Mouse (Mus musculus) lung, postnatal 0 days (tissue): ENCODE measurements around the gene Eea1.
"Not testable (repeated sequence)": the region's sequence is repeated elsewhere in the genome, so short reads cannot be mapped to it uniquely, and the experiment has no call there.

ENCODE experiments used
- CTCF ChIP-seq: IDR thresholded peaks from 2 replicates; pipeline ENCODE4 v1.5.1; 2016; ENCODE audit warnings: antibody characterized with exemption, mild to moderate bottlenecking
- EP300 ChIP-seq: IDR thresholded peaks from 2 replicates; pipeline ENCODE4 v1.6.1; 2016; ENCODE audit warnings: antibody characterized with exemption, mild to moderate bottlenecking, control low read depth

DNA sequence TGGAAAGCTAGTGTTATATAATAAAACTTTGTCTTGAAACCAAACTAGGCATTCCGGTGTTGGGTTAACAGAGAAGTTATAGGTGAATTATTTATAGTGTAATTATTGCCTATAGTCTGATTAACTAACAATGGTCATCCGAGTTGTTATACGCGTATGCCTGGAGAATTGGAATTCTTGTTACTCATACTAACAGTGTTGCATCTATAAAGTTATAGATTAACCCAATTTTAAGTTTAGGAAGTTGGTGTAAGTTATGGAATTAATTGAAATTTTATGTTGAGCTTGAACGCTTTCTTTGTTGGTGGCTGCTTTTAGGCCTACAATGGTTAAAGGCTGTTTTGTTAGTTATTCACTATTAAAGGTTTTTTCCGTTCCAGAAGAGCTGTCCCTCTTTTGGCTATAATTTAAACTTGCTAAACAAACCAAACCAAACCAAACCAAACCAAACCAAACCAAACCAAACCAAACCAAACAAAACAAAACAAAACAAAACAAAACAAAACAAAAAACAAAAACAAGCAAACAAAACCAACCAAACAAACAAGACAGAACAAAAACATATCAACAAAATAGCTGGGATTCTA is 137.1 kb downstream of the Eea1 start:
- TF ChIP-seq CTCF, EP300: not testable (repeated sequence)
